ENCODE assay signal across 16 mouse cellular contexts in genomic region chr17:32729029-32729428, GRCm38 (mm10). TPM values are rescaled to one million over a fixed set of nuclear protein-coding genes. Genes with fewer than 3 reads are reported as not detected.
DNase-seq lines count a peak whose midpoint lies in the region; ATAC-seq and TF ChIP-seq lines count a peak whose summit lies in the region.
"Had no signal": no experiment of that assay in that cellular context is flagged by ENCODE, and none has a peak within 500 bp of the region (broad histone marks: within the 10 kb centered on the region; RNA-seq: fewer than 3 reads in every experiment).

No protein-coding gene starts in this region.

- H3K4me2 ChIP-seq in liver, postnatal 0 days (ENCODE audit: low read depth, low read length): no peak overlapping the region
- no peak overlapping the region for H3K4me2 ChIP-seq in liver, embryonic 11.5 days
- H3K4me2 ChIP-seq: heart, embryonic 12.5 days had no signal

- no peak for DNase-seq in gastrocnemius, adult 2 months
- DNase-seq in gastrocnemius, postnatal 4 days (ENCODE audit: low spot score in 2 of 2): no peak
- no peak for DNase-seq in liver, postnatal 0 days
- DNase-seq in liver, embryonic 11.5 days (ENCODE audit: low spot score): no peak
- DNase-seq in induced T-regulatory cell, adult 2 months (ENCODE audit: low read depth): peak; percentile 32
- DNase-seq in layer of hippocampus, adult 9-11 months: no peak
- DNase-seq in kidney, postnatal 14 days: no peak
- DNase-seq: adrenal gland, postnatal 36 days; lung, postnatal 4 days; thymus, postnatal 14 days had no signal

- WGBS in liver, postnatal 0 days (ENCODE audit: insufficient replicate concordance): 64% methylated on average over 3 of the region's 3 CpGs
- WGBS in liver, embryonic 11.5 days: 69% methylated on average over 3 of the region's 3 CpGs

- no peak for ATAC-seq in liver, postnatal 0 days
- ATAC-seq in liver, embryonic 11.5 days (replicated peaks; ENCODE audit: low FRiP score): no peak
- ATAC-seq: hindbrain, embryonic 16.5 days had no signal

- no peaks in the 10 kb centered on the region for H3K4me1 ChIP-seq in liver, postnatal 0 days (ENCODE audit: insufficient read depth)
- H3K4me1 ChIP-seq in liver, embryonic 11.5 days (replicated peaks; ENCODE audit: control insufficient read depth, insufficient read depth, low read length): no peaks in the 10 kb centered on the region
- H3K4me1 ChIP-seq in E14TG2a.4 (replicated peaks; ENCODE audit: low read depth, low read length): peaks cover 9% of the 10 kb centered on the region
- H3K4me1 ChIP-seq: heart, embryonic 12.5 days; limb, embryonic 10.5 days had no signal

- H3K36me3 ChIP-seq in liver, postnatal 0 days (replicated peaks; ENCODE audit: insufficient read depth, low read length): no peaks in the 10 kb centered on the region
- no peaks in the 10 kb centered on the region for H3K36me3 ChIP-seq in liver, embryonic 11.5 days (ENCODE audit: control insufficient read depth, insufficient read depth, low read length)
- H3K36me3 ChIP-seq in E14TG2a.4 (ENCODE audit: insufficient read depth, low read length): no peaks in the 10 kb centered on the region; the same call in 1 of the 2 replicates
- H3K36me3 ChIP-seq: heart, embryonic 12.5 days; limb, embryonic 10.5 days had no signal

- no peaks in the 10 kb centered on the region for H3K9me3 ChIP-seq in liver, postnatal 0 days (ENCODE audit: low read length)
- no peaks in the 10 kb centered on the region for H3K9me3 ChIP-seq in liver, embryonic 11.5 days (ENCODE audit: control insufficient read depth, low read length)
- peaks cover 49% of the 10 kb centered on the region for H3K9me3 ChIP-seq in E14TG2a.4 (ENCODE audit: low read length)
- H3K9me3 ChIP-seq: limb, embryonic 10.5 days had no signal

- no peak overlapping the region for H3K4me3 ChIP-seq in gastrocnemius, adult 2 months
- no peak overlapping the region for H3K4me3 ChIP-seq in liver, postnatal 0 days (ENCODE audit: low read depth, low read length)
- H3K4me3 ChIP-seq in liver, embryonic 11.5 days (ENCODE audit: low read depth, low read length): no peak overlapping the region
- H3K4me3 ChIP-seq in E14TG2a.4 (replicated peaks; ENCODE audit: low read length): no peak overlapping the region
- H3K4me3 ChIP-seq: erythroblast, embryonic 14.5 days; heart, embryonic 12.5 days; limb, embryonic 10.5 days had no signal

- H3K27ac ChIP-seq in gastrocnemius, adult 2 months: no peak overlapping the region
- no peak overlapping the region for H3K27ac ChIP-seq in liver, postnatal 0 days (ENCODE audit: low read depth)
- no peak overlapping the region for H3K27ac ChIP-seq in liver, embryonic 11.5 days (ENCODE audit: low read depth, low read length)
- H3K27ac ChIP-seq: limb, embryonic 10.5 days had no signal

- no peak for TF ChIP-seq EP300 in liver, postnatal 0 days (IDR thresholded peaks at IDR 0.05; ENCODE audit: low read depth)

- intact Hi-C loops in gastrocnemius, adult 2 months (cut with DNase I): no loop called here

- H3K9ac ChIP-seq in liver, postnatal 0 days (replicated peaks): no peak overlapping the region
- H3K9ac ChIP-seq in liver, embryonic 11.5 days (ENCODE audit: low read depth, low read length): no peak overlapping the region
- H3K9ac ChIP-seq: heart, embryonic 12.5 days had no signal

- TF ChIP-seq CTCF in gastrocnemius, adult 2 months (IDR thresholded peaks at IDR 0.05): peak; percentile 46
- TF ChIP-seq CTCF in liver, postnatal 0 days (IDR thresholded peaks at IDR 0.05; ENCODE audit: low read depth): peak; percentile 51
- TF ChIP-seq CTCF in E14TG2a.4 (conservative IDR thresholded peaks at IDR 0.05; ENCODE audit: low read length): peak; percentile 51

- no peaks in the 10 kb centered on the region for H3K27me3 ChIP-seq in liver, postnatal 0 days (ENCODE audit: insufficient read depth, low read length)
- no peaks in the 10 kb centered on the region for H3K27me3 ChIP-seq in liver, embryonic 11.5 days (replicated peaks; ENCODE audit: control insufficient read depth, insufficient read depth, low read length)
- no peaks in the 10 kb centered on the region for H3K27me3 ChIP-seq in E14TG2a.4 (ENCODE audit: insufficient read depth, low read length)
- H3K27me3 ChIP-seq: heart, embryonic 12.5 days had no signal

RNA-seq across cellular contexts. Expression of gene Cyp4f15, which starts 43.6 kb away (rescaled TPM):
- not detected for total RNA-seq in gastrocnemius, adult 2 months (2021)
- not detected for total RNA-seq in gastrocnemius, postnatal 4 days (2021)
- polyA plus RNA-seq in liver, postnatal 0 days (2015; fragmentation: Nextera tagmentation; extraction: Ambion mirVana): 33.5 and 37.6 TPM in 2 replicates
- 3.2 and 4.2 TPM in 2 replicates for polyA plus RNA-seq in liver, embryonic 11.5 days (2014; fragmentation: Nextera tagmentation; extraction: Ambion mirVana)
- total RNA-seq: gastrocnemius, adult 18-20 months had no signal
- polyA plus RNA-seq: erythroblast, embryonic 14.5 days had no signal

RNA-seq across cellular contexts. Expression of gene Zfp871, which starts 59.1 kb away (rescaled TPM):
- 10 to 100 TPM; 25.0 to 25.9 TPM for total RNA-seq in gastrocnemius, adult 2 months (2021)
- total RNA-seq in gastrocnemius, postnatal 4 days (2021): 10 to 100 TPM; 42.7 to 43.1 TPM
- polyA plus RNA-seq in liver, postnatal 0 days (2015; fragmentation: Nextera tagmentation; extraction: Ambion mirVana): 8.2 and 11.0 TPM in 2 replicates
- 24.7 and 25.3 TPM in 2 replicates for polyA plus RNA-seq in liver, embryonic 11.5 days (2014; fragmentation: Nextera tagmentation; extraction: Ambion mirVana)
